Mouse (Mus musculus) heart, embryonic 15.5 days (tissue): ENCODE measurements at regions not wholly inside any gene's neighbourhood (a gene's known extent, or its start where the extent isn't known, plus 50 kb on each side); places are given as distances from the start of the nearest gene placed in this dataset.

Experiments used
- ATAC-seq: fragments of 200-750 bp; cut with Nextera tagmentation; replicated peaks from 2 replicates; pipeline ENCODE4 v1.8.0; 2017; ENCODE audit warnings: low read depth, moderate TSS enrichment; ENCODE audit not compliant: insufficient number of reproducible peaks, insufficient read depth, low FRiP score
- H3K27ac ChIP-seq: fragments of 300-500 bp; sonication (generic); 2 replicates; pipeline ENCODE4 v1.5.1; 2015; ENCODE audit warnings: mild to moderate bottlenecking, inconsistent platforms
- H3K27me3 ChIP-seq: fragments of 300-500 bp; sonication (generic); 2 replicates; pipeline ENCODE4 v1.6.1; 2015; ENCODE audit warnings: inconsistent platforms
- H3K36me3 ChIP-seq: fragments of 300-500 bp; sonication (generic); 2 replicates; pipeline ENCODE4 v1.6.1; 2015; ENCODE audit warnings: mild to moderate bottlenecking, inconsistent platforms
- H3K4me1 ChIP-seq: fragments of 300-500 bp; sonication (generic); replicated peaks from 2 replicates; pipeline ENCODE4 v1.6.1; 2015; ENCODE audit warnings: inconsistent platforms
- H3K4me2 ChIP-seq: fragments of 300-500 bp; sonication (generic); 2 replicates; pipeline ENCODE4 v1.6.1; 2015; ENCODE audit warnings: inconsistent platforms, mild to moderate bottlenecking, moderate library complexity
- H3K4me3 ChIP-seq: fragments of 300-500 bp; sonication (generic); 2 replicates; pipeline ENCODE4 v1.5.1; 2015; ENCODE audit warnings: mild to moderate bottlenecking, inconsistent platforms
- H3K9ac ChIP-seq: fragments of 300-500 bp; sonication (generic); 2 replicates; pipeline ENCODE4 v1.6.1; 2015; ENCODE audit warnings: mild to moderate bottlenecking, inconsistent platforms
- H3K9me3 ChIP-seq: fragments of 300-500 bp; sonication (generic); replicated peaks from 2 replicates; pipeline ENCODE4 v1.6.1; 2016; ENCODE audit warnings: inconsistent platforms
- WGBS: fragments of 180-500 bp; shearing (Covaris S2); methylation state at CpG from one replicate; pipeline ENCODE4 v1.1.7; 2015; ENCODE audit warnings: mixed read lengths; 5-methylcytosine and 5-hydroxymethylcytosine counted together

- ATAC-seq: no peak
- H3K9ac ChIP-seq: no peak overlapping the region
- no peaks in the 10 kb centered on the region for H3K4me1 ChIP-seq
- no peak overlapping the region for H3K27ac ChIP-seq
- no peaks in the 10 kb centered on the region for H3K27me3 ChIP-seq
- no peak overlapping the region for H3K4me2 ChIP-seq
- H3K4me3 ChIP-seq: no peak overlapping the region
- H3K36me3 ChIP-seq: no peaks in the 10 kb centered on the region
- no peaks in the 10 kb centered on the region for H3K9me3 ChIP-seq
- 70% methylated on average over 7 of the region's 7 CpGs for WGBS
Observed at GRCm38 (mm10) chr12:71561259-71561658, 251.6 kb downstream of the Dact1 start.

- ATAC-seq: no peak
- Histone ChIP-seq H3K27ac (no peak overlapping the region), H3K4me1 (no peaks in the 10 kb centered on the region), H3K9me3 (no peaks in the 10 kb centered on the region), H3K4me3 (no peak overlapping the region), H3K27me3 (no peaks in the 10 kb centered on the region), H3K36me3 (no peaks in the 10 kb centered on the region), H3K9ac (no peak overlapping the region), H3K4me2 (no peak overlapping the region)
- WGBS: 83% methylated on average over 8 of the region's 8 CpGs
Observed at GRCm38 (mm10) chr12:71561918-71562572, 252.4 kb downstream of the Dact1 start.

GRCm38 (mm10) chr12:71563219-71563618 is 253.5 kb downstream of the Dact1 start:
- H3K4me3 ChIP-seq: no peak overlapping the region
- H3K9me3 ChIP-seq: no peaks in the 10 kb centered on the region
- no peak overlapping the region for H3K9ac ChIP-seq
- ATAC-seq: no peak
- WGBS: 81% methylated on average over 4 of the region's 4 CpGs
- H3K4me1 ChIP-seq: no peaks in the 10 kb centered on the region
- H3K27ac ChIP-seq: no peak overlapping the region
- H3K4me2 ChIP-seq: no peak overlapping the region
- no peaks in the 10 kb centered on the region for H3K36me3 ChIP-seq
- no peaks in the 10 kb centered on the region for H3K27me3 ChIP-seq

GRCm38 (mm10) chr12:71566371-71566770 is 256.7 kb downstream of the Dact1 start:
- Histone ChIP-seq H3K4me1 (no peaks in the 10 kb centered on the region), H3K36me3 (no peaks in the 10 kb centered on the region), H3K4me2 (no peak overlapping the region), H3K4me3 (no peak overlapping the region), H3K27ac (no peak overlapping the region), H3K27me3 (no peaks in the 10 kb centered on the region), H3K9ac (no peak overlapping the region), H3K9me3 (no peaks in the 10 kb centered on the region)
- 89% methylated on average over 3 of the region's 3 CpGs for WGBS
- ATAC-seq: no peak

- WGBS: 56% methylated on average over 5 of the region's 5 CpGs
- Histone ChIP-seq H3K9ac (no peak overlapping the region), H3K27ac (no peak overlapping the region), H3K9me3 (no peaks in the 10 kb centered on the region), H3K4me3 (no peak overlapping the region), H3K36me3 (no peaks in the 10 kb centered on the region), H3K4me1 (no peaks in the 10 kb centered on the region; the same call in 1 of the 2 replicates), H3K4me2 (no peak overlapping the region), H3K27me3 (no peaks in the 10 kb centered on the region)
- ATAC-seq: no peak
Observed at GRCm38 (mm10) chr12:71568251-71568650, 258.6 kb downstream of the Dact1 start.

GRCm38 (mm10) chr12:71568880-71569390 is 259.3 kb downstream of the Dact1 start:
- WGBS: 79% methylated on average over 6 of the region's 6 CpGs
- Histone ChIP-seq H3K9me3 (no peaks in the 10 kb centered on the region), H3K4me1 (no peaks in the 10 kb centered on the region; the same call in 1 of the 2 replicates), H3K27ac (no peak overlapping the region), H3K36me3 (no peaks in the 10 kb centered on the region), H3K27me3 (no peaks in the 10 kb centered on the region), H3K9ac (no peak overlapping the region), H3K4me2 (no peak overlapping the region), H3K4me3 (no peak overlapping the region)
- no peak for ATAC-seq

GRCm38 (mm10) chr12:71569662-71570061 is 260.0 kb downstream of the Dact1 start:
- 55% methylated on average over 12 of the region's 12 CpGs for WGBS
- no peaks in the 10 kb centered on the region for H3K27me3 ChIP-seq
- H3K4me1 ChIP-seq: no peaks in the 10 kb centered on the region; the same call in 1 of the 2 replicates
- no peaks in the 10 kb centered on the region for H3K9me3 ChIP-seq
- no peak for ATAC-seq
- no peak overlapping the region for H3K27ac ChIP-seq
- H3K36me3 ChIP-seq: no peaks in the 10 kb centered on the region
- H3K4me3 ChIP-seq: no peak overlapping the region
- H3K9ac ChIP-seq: no peak overlapping the region
- H3K4me2 ChIP-seq: no peak overlapping the region

GRCm38 (mm10) chr12:71570116-71570515 is 260.4 kb downstream of the Dact1 start:
- no peak overlapping the region for H3K9ac ChIP-seq
- WGBS: 69% methylated on average over 2 of the region's 2 CpGs
- H3K4me1 ChIP-seq: no peaks in the 10 kb centered on the region; the same call in 1 of the 2 replicates
- H3K4me2 ChIP-seq: no peak overlapping the region
- no peak overlapping the region for H3K27ac ChIP-seq
- H3K27me3 ChIP-seq: no peaks in the 10 kb centered on the region
- no peak overlapping the region for H3K4me3 ChIP-seq
- no peak for ATAC-seq
- H3K9me3 ChIP-seq: no peaks in the 10 kb centered on the region
- H3K36me3 ChIP-seq: no peaks in the 10 kb centered on the region

GRCm38 (mm10) chr12:71572833-71573446 is 257.9 kb upstream of the Daam1 start:
- Histone ChIP-seq H3K4me2 (no peak overlapping the region), H3K4me3 (no peak overlapping the region), H3K27ac (no peak overlapping the region), H3K27me3 (no peaks in the 10 kb centered on the region), H3K9ac (no peak overlapping the region), H3K36me3 (no peaks in the 10 kb centered on the region), H3K9me3 (no peaks in the 10 kb centered on the region), H3K4me1 (no peaks in the 10 kb centered on the region; the same call in 1 of the 2 replicates)
- no peak for ATAC-seq
- 53% methylated on average over 14 of the region's 14 CpGs for WGBS

GRCm38 (mm10) chr12:71573456-71573855 is 257.4 kb upstream of the Daam1 start:
- H3K9me3 ChIP-seq: no peaks in the 10 kb centered on the region
- H3K4me3 ChIP-seq: no peak overlapping the region
- no peaks in the 10 kb centered on the region for H3K36me3 ChIP-seq
- H3K27me3 ChIP-seq: no peaks in the 10 kb centered on the region
- no peak for ATAC-seq
- WGBS: 67% methylated on average over 8 of the region's 8 CpGs
- H3K9ac ChIP-seq: no peak overlapping the region
- H3K4me2 ChIP-seq: no peak overlapping the region
- no peak overlapping the region for H3K27ac ChIP-seq
- no peaks in the 10 kb centered on the region; the same call in 1 of the 2 replicates for H3K4me1 ChIP-seq

GRCm38 (mm10) chr12:71574685-71575084 is 256.2 kb upstream of the Daam1 start:
- H3K4me3 ChIP-seq: no peak overlapping the region

GRCm38 (mm10) chr12:71577349-71577748 is 253.5 kb upstream of the Daam1 start:
- no peak; the same call in 1 of the 2 replicates for ATAC-seq
- no peaks in the 10 kb centered on the region for H3K27me3 ChIP-seq
- H3K9me3 ChIP-seq: no peaks in the 10 kb centered on the region
- no peak overlapping the region for H3K27ac ChIP-seq
- H3K4me3 ChIP-seq: peak overlapping the region; percentile 48
- peaks cover 4% of the 10 kb centered on the region for H3K4me1 ChIP-seq
- no peaks in the 10 kb centered on the region for H3K36me3 ChIP-seq
- 6% methylated on average over 9 of the region's 9 CpGs for WGBS
- peak overlapping the region; percentile 74 for H3K4me2 ChIP-seq
- H3K9ac ChIP-seq: no peak overlapping the region

More at GRCm38 (mm10) chr12:71574685-71575084, 256.2 kb upstream of the Daam1 start:
- Histone ChIP-seq H3K9me3 (no peaks in the 10 kb centered on the region), H3K36me3 (no peaks in the 10 kb centered on the region), H3K27me3 (no peaks in the 10 kb centered on the region), H3K4me1 (peaks cover 4% of the 10 kb centered on the region), H3K27ac (no peak overlapping the region), H3K4me2 (no peak overlapping the region), H3K9ac (no peak overlapping the region)
- ATAC-seq: no peak
- WGBS: 50% methylated on average over 10 of the region's 10 CpGs
